Mouse (Mus musculus): ENCODE data around the gene Hapln3. TPM values are rescaled to one million over a fixed set of nuclear protein-coding genes. Genes with fewer than 3 reads are reported as not detected.

The Hapln3 gene
- polyA plus RNA-seq, 1 experiment from 2014 or later, result 1.8 TPM

Other genes starting within 250 kb of the Hapln3 start
- gene Aen, start 235.2 kb downstream of the Hapln3 start, polyA plus RNA-seq (2016; fragmentation: Nextera tagmentation; extraction: Ambion mirVana), result 55.2 and 57.4 TPM in 2 replicates
- 0.29 TPM in 1 of 2 replicates, not detected in the other for gene Isg20, start 217.6 kb downstream of the Hapln3 start, polyA plus RNA-seq (2016; fragmentation: Nextera tagmentation; extraction: Ambion mirVana)
- 0.47 and 0.63 TPM in 2 replicates for gene Acan, start 77.5 kb downstream of the Hapln3 start, polyA plus RNA-seq (2016; fragmentation: Nextera tagmentation; extraction: Ambion mirVana)
- gene Mfge8, start 18.0 kb upstream of the Hapln3 start, polyA plus RNA-seq (2016; fragmentation: Nextera tagmentation; extraction: Ambion mirVana), result 54.4 and 59.7 TPM in 2 replicates
- gene Abhd2, start 142.2 kb upstream of the Hapln3 start, polyA plus RNA-seq (2016; fragmentation: Nextera tagmentation; extraction: Ambion mirVana), result 12.1 and 15.3 TPM in 2 replicates